Mouse (Mus musculus) common myeloid progenitor, adult 5-6 weeks (primary cell): ENCODE results near the gene Tmem201. TPM values are rescaled to one million over a fixed set of nuclear protein-coding genes. Genes with fewer than 3 reads are reported as not detected.
"Not testable (repeated sequence)": the region's sequence is repeated elsewhere in the genome, so short reads cannot be mapped to it uniquely, and the experiment has no call there.

ENCODE experiments used
- ATAC-seq: replicated peaks from 2 replicates; pipeline ENCODE4 v1.8.0; 2016; ENCODE audit warnings: low read depth, mild to moderate bottlenecking, moderate TSS enrichment, inconsistent platforms; ENCODE audit not compliant: poor library complexity, severe bottlenecking
- total RNA-seq: library from RNA; stranded (forward); fragments of 200-1000, 187-1606 nt; gene quantifications from 2 replicates; pipeline ENCODE4 v1.2.3, GENCODE M21; 2017

Tmem201 gene
- total RNA-seq, 1 experiment from 2014 or later = 15.5 TPM

DNA sequence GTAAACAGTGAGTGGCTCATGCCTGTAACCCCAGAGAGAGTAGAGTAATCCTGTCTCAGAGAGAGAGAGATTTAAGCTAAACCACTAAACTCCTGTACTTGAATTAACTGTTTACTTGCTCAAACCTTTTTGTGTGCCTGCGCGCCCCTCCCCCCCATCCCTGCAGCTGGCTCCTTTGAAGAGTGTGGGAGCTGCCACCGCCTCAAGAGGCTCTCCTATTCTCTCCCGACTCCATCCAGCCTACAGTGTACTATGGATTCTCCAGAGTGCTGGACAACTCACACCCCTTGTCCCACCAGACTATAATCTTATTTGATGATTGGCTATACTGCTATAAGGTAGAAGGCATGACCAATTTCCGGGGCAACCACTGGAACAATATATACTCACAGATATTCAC, 12.8 kb upstream of the Tmem201 start:
- ATAC-seq = no peak

DNA sequence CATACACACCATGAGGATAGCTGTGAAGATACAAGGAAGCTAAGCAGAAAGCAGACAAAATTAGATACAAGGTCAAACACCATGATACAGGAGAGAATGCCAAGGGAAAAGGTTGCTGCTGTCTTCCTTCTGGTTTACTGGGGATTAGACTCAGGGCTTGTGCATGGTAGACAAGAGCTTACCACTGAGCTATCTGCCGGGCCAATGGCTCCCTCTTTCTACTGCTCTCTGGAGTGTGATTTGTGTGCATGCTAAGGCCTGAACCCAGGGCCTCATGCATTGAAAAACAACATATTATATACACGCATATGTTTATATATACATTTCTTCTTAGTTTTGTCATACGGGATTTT, 11.8 kb upstream of the Tmem201 start:
- ATAC-seq = not testable (repeated sequence)

DNA sequence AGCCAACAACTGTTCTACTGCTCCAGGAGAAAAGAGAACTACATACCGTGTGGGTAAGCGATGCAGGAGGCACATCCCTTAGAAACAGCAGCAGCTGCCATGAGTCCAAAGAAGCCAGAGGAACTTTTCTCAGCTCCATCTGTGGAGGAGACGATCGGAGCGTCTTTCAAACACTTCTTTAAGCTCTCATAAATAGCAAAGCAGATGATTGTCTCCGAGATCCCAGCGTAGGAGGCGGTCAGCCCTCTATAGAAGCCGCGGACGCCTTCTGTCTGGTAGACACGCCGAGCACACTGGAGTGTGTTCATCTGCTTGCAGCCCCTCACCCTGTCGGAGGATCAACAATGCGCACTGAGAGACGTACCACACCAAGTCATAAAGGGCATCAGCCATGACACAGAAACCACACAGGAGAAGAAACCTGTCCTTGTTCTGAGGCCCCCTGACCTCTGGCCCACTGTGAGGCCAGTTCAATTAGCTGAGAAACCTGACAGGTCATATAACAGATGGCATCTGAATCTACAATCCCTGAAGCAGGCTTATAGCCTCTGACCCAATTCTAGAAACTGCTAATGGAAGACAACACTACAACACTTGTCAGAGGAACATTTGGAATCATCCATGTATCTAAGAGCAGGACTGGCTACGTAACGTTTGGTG, 11.3 kb upstream of the Tmem201 start:
- ATAC-seq = no peak

DNA sequence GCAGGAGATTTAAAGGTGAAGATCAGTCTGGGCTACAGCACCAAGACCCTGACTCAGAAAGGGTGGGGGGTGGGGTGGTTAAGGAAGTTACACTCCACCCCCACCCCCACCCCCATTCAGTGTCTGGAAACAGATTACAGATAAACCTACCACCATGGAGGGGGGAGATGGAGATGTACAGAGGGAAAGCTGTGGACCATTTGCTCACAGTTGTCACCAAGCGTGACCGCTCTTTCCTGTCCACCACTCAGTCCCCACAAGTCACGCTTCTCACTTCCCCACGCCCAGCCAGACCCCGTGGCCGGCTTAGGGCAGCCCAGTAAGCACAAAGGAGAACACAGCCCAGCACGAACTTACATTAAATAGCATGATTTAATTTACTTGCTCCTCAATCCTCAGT, 6.3 kb upstream of the Tmem201 start:
- ATAC-seq = no peak

DNA sequence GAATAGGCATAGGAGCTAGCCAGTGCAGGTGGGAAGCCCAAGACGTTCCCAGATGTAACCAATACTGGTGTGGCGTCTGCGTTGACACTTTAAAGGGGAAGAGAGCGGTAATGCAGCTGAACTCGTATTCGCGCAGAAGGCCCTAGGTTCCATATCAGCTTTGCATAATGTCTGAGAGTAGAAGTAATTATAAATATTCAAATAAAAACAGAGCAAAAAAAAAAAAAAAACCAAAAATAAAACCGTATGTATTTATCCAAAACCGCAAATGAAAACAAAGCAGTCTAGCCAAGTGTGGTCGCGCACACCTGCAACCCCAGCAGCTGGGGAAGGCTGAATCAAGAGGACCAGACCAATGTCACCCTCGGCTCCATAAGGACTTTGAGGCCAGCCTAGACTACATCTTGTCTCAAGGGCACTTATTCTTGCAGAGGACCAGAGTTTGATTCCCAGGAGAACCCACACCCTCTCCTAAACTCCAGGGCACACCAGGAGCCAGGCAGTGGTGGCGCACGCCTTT, 4.2 kb upstream of the Tmem201 start:
- no peak for ATAC-seq

DNA sequence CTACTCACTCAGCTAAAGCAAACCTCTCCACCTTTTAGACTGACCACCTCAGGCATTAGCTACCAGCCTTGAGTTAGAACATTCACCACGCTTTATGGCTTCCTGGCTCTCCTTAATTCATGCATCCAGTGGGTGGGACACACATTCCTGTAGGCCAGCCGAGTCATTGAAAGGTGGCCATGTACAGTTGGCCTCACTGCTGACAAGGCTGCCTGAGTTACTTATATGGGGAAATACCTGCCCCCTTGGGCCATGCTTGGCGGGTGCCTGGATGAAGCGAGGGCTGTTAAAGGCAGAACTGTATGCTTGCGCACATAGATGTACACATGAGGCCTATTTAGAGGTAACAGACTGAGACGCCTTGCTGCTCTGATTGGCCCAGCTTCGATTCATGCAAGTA, 2.5 kb upstream of the Tmem201 start:
- ATAC-seq = no peak

DNA sequence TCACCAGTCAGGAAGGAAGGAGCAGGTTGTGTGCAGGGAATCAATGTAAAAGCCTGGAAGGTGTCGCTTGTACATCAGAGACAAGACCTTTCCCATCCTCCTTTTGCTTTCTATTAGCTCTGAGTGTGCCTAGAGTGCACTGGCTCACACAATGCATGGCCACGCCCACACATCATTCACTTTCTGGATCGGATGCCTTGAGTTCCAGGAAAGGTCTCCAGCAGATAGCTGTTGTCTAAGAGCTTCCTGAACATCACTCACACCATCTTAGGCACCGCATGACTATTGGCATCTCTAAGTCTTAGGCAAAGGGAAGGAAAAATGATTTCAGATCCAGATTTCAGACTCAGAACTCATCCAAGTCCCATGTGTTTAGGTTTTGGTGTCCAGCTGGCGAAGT, 1.6 kb upstream of the Tmem201 start:
- no peak for ATAC-seq

DNA sequence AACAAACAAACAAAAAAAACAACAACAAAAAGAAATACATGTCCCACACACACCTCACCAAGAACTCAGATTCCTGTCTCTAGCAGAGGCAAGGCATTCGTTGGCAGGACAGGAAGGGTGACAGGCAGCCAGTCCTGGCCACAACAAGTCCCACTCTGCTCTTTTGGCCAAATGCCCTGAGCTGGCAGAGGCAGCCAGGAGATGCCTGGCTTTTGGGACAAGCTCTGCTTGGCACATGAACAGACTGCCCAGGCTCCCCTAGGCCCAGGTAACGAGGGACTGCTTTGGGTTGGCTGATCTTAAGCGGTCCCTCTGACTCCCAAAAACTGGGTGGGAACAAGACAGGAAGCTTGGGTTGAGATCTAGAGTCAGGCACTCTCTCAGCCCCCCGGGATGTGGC, 1.3 kb downstream of the Tmem201 start:
- no peak for ATAC-seq

DNA sequence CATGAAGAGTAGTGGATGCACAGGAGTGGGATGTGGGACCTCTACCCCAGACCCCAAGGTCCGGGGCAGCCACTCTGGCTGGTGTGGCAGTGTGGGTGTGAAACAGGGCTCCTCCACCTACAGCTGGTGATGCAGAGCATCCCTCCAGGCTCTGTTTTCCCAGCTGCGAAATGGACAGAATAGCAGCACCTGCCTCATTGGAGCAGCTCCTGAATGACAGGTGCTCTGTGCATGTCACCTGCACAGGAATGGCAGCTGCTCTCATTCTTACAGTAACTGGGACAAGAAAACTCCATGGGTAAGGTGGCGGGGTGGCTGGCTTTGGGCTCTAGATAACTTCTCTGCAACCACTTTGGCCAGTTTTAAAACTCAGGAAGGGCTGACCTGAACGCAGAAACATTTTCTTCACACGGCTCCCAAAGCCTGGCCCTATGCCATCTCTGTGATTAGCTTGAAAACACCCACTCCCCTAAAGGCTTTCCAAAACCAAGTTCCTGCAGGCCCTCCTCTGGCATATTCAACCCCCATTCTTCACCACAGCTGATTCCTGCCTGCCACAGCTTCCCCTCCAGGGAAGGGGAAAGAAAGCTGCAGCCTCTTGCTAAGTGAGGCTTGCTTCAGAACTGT, 2.1 kb downstream of the Tmem201 start:
- ATAC-seq = no peak

DNA sequence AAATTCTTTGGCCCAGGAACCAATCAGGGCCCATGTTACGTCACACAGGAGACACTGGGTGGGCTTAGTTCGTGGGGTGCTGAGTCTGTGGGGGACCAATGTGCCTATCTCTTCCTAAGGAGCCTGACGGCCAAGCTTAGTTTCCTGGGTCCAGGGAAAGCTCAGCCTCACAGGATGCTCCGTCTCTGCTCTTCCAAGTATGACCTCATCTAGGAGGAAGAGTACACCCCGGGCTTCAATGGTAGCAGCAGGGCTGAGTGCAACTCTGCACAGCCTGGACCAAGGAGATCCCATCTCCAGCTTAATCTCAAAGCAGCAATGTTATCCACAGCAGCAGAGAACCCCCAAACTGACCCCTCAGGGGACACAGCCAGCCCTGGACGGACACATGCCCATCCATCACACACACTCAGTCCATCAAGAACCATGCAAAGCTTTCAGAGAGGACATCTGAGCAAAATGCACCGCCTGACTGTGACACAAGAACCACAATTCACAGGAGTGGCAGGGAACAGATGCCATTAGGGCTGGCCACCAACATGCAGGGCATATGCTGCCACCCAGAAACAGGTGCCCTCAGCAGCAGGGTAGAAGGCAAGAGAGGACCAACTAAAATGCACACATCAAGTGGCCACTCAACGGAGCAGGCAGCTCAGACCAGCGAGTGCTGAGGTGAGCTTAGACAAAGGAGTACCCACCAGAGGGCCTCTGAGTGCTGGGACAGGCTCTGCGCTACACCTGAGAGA, 2.9 kb downstream of the Tmem201 start:
- ATAC-seq = no peak

DNA sequence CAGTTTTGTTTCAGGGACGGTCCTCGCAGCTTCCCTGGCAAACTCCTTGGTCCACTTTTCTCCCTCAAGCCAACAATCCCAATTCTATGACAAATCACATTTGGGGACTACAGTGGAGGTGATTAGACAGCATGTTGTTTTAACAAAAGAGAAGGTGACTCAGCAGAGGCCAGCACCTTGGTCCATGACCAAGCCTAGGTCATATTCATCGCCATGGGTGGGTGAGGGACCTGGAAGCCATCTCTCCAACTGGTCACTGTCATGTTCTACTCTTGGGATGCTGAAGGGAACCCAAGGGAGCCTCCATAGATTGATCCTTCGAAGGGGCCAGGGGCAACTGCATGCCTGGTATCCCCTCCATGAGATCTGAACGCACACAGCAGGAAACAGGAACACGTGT, 3.6 kb downstream of the Tmem201 start:
- no peak for ATAC-seq

DNA sequence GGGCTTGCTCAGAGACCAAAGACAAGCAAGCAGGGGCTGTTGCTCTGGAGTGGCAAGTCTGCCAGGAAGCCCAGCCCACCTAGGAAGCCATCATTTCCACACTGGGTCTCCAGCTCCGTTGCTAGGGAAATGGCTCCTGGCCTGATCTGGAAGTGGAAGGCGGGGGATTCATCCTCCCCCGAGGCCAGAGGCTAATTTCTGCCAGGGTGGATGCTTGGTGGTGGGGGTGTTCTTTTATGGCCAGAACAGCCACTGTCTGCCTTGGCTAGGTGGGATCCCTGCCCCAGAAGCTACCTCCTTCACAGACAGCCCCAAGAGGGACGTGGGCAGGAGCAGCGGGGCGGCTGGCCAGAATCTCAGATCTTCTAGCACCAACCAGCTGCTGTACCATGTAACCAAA, 4.1 kb downstream of the Tmem201 start:
- no peak for ATAC-seq

DNA sequence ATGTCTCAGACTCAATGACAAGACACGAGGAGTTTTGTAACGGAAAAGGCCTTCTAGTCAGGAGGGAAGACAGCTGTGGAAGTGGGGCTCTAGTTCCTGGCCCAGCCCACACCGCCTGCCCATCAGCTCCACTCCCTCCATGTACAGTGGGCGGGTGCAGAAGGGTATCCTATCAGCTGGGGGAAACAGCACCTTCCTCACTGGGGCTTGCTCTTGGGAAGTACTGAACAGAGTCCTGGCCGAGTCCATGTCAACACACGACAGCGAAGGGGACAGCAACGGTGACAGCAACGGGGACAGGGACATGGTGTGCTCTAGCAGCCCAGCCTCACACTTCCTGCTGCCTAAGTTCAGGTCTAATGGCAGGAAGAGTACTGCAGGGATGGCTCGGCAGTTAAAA, 5.0 kb downstream of the Tmem201 start:
- ATAC-seq = peak; percentile 37; the same call in 1 of the 2 replicates

DNA sequence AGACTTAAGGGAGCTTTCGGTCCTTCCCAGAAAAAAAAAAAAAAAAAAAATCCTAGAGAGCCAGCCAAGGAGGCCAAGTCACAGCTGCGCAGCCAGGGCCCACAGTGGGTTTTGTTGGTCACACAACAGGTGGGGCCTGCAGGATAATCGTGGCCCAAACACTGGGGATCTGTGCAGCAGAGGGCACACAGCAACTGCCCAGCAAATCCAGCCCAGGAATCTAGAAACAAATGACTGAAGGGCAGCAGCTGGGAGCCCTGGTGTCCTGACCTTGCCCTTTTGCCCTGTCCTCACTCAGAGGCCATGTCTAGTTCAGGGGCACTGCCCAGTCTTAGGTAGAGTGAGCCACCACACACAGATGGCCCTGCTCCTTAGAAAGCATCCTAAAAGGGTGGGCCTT, 5.5 kb downstream of the Tmem201 start:
- no peak for ATAC-seq

DNA sequence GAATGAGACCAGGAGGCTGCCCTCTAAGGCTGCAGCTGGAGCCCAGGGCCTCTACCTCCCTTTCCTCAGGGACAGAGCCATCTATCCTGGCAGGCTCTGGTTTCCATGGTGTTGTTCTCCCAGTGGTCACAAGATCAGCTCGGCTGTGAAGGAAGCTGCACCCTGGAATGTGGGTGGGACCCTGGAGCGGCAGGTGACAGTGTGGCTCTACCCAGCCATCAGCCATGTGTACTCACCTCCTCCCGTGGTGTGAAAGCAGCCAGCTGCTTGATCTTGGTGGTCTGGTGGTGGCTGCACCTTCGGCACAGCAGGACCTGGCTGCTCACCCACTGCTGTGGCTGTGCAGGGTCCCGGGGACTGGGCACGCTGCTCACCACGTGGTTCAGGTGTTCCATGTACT, 7.0 kb downstream of the Tmem201 start:
- ATAC-seq = no peak

DNA sequence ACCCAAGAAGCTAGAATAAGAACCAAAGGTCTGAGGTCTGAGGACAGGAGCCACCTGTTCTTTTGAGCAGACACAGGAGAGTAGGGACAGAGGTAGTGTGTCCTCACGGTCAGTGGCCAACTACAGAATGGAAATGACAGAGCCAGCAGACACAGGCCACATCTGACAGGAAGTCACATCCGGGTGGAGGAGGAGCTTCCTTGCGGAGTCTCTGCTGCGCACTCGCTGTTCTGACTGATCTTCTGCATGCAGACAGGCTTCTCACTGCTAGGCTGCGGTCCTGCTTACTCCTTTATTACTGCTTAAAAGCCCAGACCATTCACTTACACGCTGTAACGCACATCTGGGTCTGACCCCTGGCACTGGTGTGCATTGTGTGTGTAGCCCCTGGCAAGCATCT, 9.0 kb downstream of the Tmem201 start:
- no peak for ATAC-seq

DNA sequence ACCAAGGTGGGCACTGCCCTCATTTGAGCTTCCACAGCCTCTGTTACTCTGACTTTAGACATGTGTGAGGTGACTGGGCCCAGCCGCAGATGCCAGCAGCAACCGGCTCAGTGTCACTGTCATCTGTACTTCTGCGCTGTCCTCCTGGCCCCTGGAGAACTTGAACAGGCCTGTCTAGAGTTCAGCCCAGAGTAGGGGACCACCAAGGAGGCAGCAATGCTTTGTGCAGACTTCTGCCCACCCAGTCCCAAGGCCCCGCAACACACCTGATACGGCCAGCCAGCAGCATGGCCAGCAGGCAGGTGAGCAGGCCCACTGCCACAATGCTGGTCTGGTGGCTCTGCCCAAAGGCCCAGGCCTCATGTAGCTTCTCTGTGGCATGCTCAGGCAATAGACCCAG, 10.2 kb downstream of the Tmem201 start:
- ATAC-seq = no peak

DNA sequence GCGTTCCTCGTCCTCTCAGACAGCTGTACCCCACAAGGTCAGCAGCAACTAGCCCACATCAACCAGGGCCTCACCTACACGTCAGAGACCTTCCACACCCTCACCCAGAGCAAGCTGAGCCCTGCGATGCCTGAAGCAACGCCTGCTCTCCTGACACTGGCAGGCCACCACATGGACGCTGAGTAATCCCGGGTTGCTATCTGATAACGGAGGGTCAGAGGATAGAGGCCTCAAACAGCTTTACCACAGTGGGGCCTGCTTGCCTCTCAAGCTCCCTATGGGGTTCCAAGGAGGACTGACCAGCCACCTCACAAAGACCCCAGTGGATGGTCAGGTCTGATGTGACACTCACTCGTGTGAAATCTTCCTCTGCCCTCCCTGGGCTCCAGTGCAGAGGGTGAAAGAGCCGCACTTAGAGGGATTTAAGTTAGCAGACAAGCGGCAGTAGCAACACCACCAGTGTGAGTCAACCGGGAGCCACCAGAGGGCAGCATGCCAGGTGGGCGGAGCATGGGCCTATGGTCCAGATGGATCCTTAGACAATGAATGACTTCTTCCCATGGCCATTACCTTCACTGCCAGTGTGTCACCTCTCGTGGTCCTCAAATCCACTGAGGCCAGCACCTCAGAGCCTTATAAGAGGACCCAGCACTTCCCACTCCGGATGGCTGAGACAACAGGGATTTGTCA, 12.0 kb downstream of the Tmem201 start:
- peak; percentile 70 for ATAC-seq

DNA sequence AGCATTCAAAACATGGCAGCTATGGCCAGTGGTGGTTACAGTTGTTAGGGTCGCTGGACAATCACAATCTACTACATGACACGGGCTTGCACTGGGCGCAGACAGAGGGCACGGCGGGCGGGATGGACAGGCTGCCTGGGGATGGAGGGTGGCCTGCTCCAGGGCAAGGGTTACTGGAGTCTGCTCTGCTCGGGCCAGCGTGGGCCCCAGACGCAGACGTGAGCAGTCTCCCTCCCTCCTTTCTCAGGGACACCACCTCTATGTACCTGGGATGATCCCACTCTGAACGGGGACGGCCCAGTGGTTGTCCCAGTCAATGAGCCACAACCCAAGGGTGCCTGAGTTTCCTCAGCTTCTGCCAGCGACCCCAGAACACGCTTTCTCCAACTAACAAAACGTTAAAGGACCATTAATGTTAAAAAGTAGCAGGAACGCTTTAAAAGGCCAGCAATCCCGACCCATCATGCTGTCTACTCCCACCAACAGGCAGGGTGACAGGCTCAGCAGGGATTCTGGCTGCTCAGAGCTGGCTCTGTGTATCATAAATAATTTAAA, 12.9 kb downstream of the Tmem201 start:
- no peak for ATAC-seq
